Mouse (Mus musculus): ENCODE measurements around the gene Tmub1. TPM values are rescaled to one million over a fixed set of nuclear protein-coding genes. Genes with fewer than 3 reads are reported as not detected.
"Not testable (repeated sequence)": the region's sequence is repeated elsewhere in the genome, so short reads cannot be mapped to it uniquely, and the experiment has no call there.

Tmub1 gene
- polyA plus RNA-seq, 1 experiment from 2014 or later = 54.4 TPM

DNA sequence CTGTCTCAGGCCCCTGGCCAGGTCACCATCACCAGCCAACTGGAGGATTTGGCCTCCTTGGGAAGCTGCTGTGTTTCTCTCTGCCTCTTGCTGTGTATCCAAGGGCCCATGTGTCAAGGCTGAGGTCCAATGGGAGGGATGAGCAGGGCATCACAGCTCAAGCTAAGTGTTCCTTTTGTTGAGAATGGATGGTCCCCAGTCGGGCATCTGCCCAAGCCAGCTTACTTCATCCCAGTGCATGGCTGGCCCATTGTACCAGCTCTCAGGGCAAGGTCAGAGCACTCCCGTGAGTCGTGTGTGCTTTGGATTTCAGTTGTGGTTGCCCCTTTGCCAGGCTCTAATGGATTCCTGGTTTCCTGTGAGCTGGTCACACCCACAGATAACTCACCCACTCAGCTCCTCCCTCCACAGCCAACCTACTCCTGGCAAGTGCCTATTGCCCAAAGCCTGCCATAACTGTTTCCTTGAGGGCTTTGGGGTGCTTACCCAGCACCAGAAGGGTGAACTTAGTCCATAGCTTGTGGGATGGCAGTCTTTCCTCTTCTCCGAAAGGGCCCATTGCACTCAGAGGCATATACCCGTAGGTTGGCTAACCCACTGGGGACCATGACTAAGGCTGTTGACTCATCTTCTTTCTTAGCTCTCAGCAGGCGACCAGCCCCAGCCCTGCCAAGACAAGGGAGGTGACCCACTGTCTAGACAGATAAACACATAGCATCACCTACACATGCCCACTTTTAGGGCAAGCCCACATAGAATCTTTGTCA is 42.9 kb downstream of the Tmub1 start:
- Histone ChIP-seq H3K4me1 (replicated peaks; ENCODE audit: control insufficient read depth, insufficient read depth, low read length) (no peaks in the 10 kb centered on the region), H3K4me3 (replicated peaks; ENCODE audit: low read length) (no peak overlapping the region), H3K27ac (no peak overlapping the region), H3K36me3 (replicated peaks; ENCODE audit: control insufficient read depth, insufficient read depth) (peaks cover 55% of the 10 kb centered on the region), H3K9ac (no peak overlapping the region), H3K27me3 (ENCODE audit: control insufficient read depth, insufficient read depth, low read length) (no peaks in the 10 kb centered on the region), H3K4me2 (replicated peaks) (no peak overlapping the region), H3K9me3 (ENCODE audit: control insufficient read depth, low read length) (no peaks in the 10 kb centered on the region)
- 78% methylated on average over 6 of the region's 6 CpGs for WGBS
- DNase-seq (ENCODE audit: low spot score) = no peak
- ATAC-seq (ENCODE audit: low FRiP score) = no peak

DNA sequence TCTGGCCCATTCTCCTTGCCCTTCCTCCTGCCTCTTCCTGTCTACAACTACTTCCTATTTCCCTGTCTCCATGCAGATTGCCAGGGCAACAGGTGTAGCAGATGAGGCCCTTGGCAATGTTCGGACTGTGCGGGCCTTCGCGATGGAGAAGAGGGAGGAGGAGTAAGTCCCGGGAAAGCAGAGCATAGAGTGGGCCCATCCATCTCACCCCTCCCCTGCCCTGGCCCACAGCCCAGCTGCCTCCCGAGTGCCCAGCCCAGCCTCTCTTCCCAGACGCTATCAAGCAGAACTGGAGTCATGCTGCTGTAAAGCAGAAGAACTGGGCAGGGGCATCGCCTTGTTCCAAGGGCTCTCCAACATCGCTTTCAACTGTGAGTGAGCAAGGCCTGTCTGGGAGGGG is 45.7 kb downstream of the Tmub1 start:
- H3K4me3 ChIP-seq (replicated peaks; ENCODE audit: low read length) = no peak overlapping the region
- H3K36me3 ChIP-seq (replicated peaks; ENCODE audit: control insufficient read depth, insufficient read depth) = peaks cover 43% of the 10 kb centered on the region
- DNase-seq (ENCODE audit: low spot score) = peak; percentile 37
- no peaks in the 10 kb centered on the region for H3K27me3 ChIP-seq (ENCODE audit: control insufficient read depth, insufficient read depth, low read length)
- no peaks in the 10 kb centered on the region for H3K4me1 ChIP-seq (replicated peaks; ENCODE audit: control insufficient read depth, insufficient read depth, low read length)
- ATAC-seq (ENCODE audit: low FRiP score) = peak; percentile 58; the same call in 1 of the 2 replicates
- 64% methylated on average over 9 of the region's 9 CpGs for WGBS
- no peaks in the 10 kb centered on the region for H3K9me3 ChIP-seq (ENCODE audit: control insufficient read depth, low read length)
- H3K9ac ChIP-seq = no peak overlapping the region
- H3K4me2 ChIP-seq (replicated peaks) = no peak overlapping the region
- no peak overlapping the region for H3K27ac ChIP-seq

DNA sequence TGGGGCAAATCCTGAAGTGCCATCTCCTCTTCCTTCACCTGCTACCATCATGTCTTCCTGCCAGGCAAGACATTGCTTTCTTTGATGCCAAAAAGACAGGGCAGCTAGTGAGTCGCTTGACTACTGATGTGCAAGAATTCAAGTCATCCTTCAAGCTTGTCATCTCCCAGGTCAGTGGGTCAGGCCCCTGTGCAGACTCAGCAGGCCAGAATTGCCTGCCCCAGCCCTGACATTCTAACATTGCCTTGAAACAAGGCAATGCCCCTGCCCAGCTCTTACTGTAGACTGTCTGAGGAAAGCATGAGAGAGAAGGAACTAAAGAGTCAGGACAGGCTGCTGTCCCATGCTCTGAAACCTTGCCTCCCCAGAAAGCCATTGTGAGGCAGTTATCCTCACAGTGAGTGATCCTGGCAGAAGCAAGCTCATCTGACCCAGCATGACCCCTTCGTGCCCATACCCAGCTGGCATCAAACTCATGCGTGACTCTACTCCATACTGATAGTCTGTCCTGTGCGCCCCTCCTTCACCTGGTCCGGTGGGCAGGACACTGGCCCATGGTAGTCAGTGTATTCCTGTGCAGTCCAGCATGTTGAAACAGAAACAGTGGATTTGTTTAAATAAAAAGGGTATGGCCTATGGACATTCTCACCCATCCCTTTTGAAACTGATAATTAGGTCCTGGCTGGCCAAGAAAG is 46.6 kb downstream of the Tmub1 start:
- H3K27ac ChIP-seq = no peak overlapping the region
- H3K9me3 ChIP-seq (ENCODE audit: control insufficient read depth, low read length) = no peaks in the 10 kb centered on the region
- WGBS = 89% methylated on average over 5 of the region's 5 CpGs
- peaks cover 37% of the 10 kb centered on the region for H3K36me3 ChIP-seq (replicated peaks; ENCODE audit: control insufficient read depth, insufficient read depth)
- H3K4me1 ChIP-seq (replicated peaks; ENCODE audit: control insufficient read depth, insufficient read depth, low read length) = no peaks in the 10 kb centered on the region
- ATAC-seq (ENCODE audit: low FRiP score) = no peak
- H3K9ac ChIP-seq = no peak overlapping the region
- no peaks in the 10 kb centered on the region for H3K27me3 ChIP-seq (ENCODE audit: control insufficient read depth, insufficient read depth, low read length)
- no peak overlapping the region for H3K4me3 ChIP-seq (replicated peaks; ENCODE audit: low read length)
- no peak overlapping the region for H3K4me2 ChIP-seq (replicated peaks)
- DNase-seq (ENCODE audit: low spot score) = no peak

DNA sequence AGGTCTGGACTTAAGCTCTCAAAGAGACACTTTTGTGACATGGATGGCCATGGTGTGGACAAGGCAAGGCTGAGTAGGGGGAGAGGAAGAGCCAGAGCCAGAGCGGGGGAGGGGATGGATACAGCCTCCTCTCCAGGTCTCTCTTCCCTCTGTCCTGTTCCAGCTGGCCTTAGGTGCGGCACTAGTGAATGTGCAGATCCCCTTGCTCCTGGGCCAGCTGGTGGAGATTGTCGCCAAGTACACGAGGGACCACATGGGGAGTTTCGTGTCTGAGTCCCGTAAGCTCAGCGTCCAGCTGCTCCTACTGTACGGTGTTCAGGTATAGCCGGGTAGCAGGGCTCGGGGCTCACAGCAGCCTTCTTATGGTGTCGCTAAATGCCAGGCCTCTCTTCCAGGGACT is 47.3 kb downstream of the Tmub1 start:
- Histone ChIP-seq H3K4me1 (replicated peaks; ENCODE audit: control insufficient read depth, insufficient read depth, low read length) (peaks cover under 1% of the 10 kb centered on the region; the same call in 1 of the 2 replicates), H3K9ac (no peak overlapping the region), H3K27ac (no peak overlapping the region), H3K36me3 (replicated peaks; ENCODE audit: control insufficient read depth, insufficient read depth) (peaks cover 37% of the 10 kb centered on the region), H3K4me2 (replicated peaks) (no peak overlapping the region), H3K9me3 (ENCODE audit: control insufficient read depth, low read length) (no peaks in the 10 kb centered on the region), H3K4me3 (replicated peaks; ENCODE audit: low read length) (no peak overlapping the region), H3K27me3 (ENCODE audit: control insufficient read depth, insufficient read depth, low read length) (no peaks in the 10 kb centered on the region)
- ATAC-seq (ENCODE audit: low FRiP score) (no peak), DNase-seq (ENCODE audit: low spot score) (no peak)
- 82% methylated on average over 11 of the region's 11 CpGs for WGBS

DNA sequence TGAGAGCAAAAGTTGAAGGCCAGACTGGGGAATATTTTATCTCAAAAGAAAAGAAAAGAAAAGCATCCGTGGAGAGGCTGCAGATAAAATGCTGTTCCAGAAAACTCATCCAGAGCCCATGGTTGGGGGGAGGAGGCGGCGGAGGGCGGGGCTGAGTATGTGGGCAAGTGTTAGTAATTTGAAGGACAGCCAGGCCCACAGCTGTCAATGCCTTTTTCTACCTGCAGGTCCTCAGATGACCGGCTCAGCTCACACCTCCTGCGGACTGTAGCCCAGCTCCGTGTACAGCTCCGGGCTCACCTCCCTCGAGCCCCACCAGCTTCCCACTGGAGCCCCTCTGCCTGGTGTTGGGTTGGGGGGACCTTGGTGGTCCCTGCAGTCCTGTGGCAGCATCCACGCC is 48.0 kb downstream of the Tmub1 start:
- H3K4me3 ChIP-seq (replicated peaks; ENCODE audit: low read length) = no peak overlapping the region
- no peaks in the 10 kb centered on the region for H3K9me3 ChIP-seq (ENCODE audit: control insufficient read depth, low read length)
- 90% methylated on average over 10 of the region's 10 CpGs for WGBS
- no peak for DNase-seq (ENCODE audit: low spot score)
- no peaks in the 10 kb centered on the region for H3K27me3 ChIP-seq (ENCODE audit: control insufficient read depth, insufficient read depth, low read length)
- no peak overlapping the region for H3K4me2 ChIP-seq (replicated peaks)
- H3K9ac ChIP-seq = no peak overlapping the region
- no peak for ATAC-seq (ENCODE audit: low FRiP score)
- H3K4me1 ChIP-seq (replicated peaks; ENCODE audit: control insufficient read depth, insufficient read depth, low read length) = peaks cover 7% of the 10 kb centered on the region; the same call in 1 of the 2 replicates
- H3K36me3 ChIP-seq (replicated peaks; ENCODE audit: control insufficient read depth, insufficient read depth) = peaks cover 35% of the 10 kb centered on the region
- H3K27ac ChIP-seq = no peak overlapping the region

DNA sequence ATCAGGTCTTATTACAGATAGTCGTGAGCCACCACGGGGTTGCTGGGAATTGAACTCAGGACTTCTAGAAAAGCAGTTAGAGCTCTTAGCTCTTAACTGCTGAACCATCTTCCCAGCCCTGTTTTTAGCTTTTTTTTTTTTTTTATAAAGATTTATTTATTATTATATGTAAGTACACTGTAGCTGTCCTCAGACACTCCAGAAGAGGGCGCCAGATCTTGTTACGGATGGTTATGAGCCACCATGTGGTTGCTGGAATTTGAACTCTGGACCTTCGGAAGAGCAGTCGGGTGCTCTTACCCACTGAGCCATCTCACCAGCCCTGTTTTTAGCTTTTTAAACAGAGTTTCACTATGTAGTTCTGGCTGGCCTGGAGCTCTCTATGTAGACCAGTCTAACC is 51.4 kb downstream of the Tmub1 start:
- not testable (repeated sequence) for ATAC-seq (ENCODE audit: low FRiP score); H3K4me2 ChIP-seq (replicated peaks); H3K27me3 ChIP-seq (ENCODE audit: control insufficient read depth, insufficient read depth, low read length); DNase-seq (ENCODE audit: low spot score); H3K4me1 ChIP-seq (replicated peaks; ENCODE audit: control insufficient read depth, insufficient read depth, low read length); H3K9me3 ChIP-seq (ENCODE audit: control insufficient read depth, low read length); H3K27ac ChIP-seq; H3K9ac ChIP-seq; H3K4me3 ChIP-seq (replicated peaks; ENCODE audit: low read length)
- H3K36me3 ChIP-seq (replicated peaks; ENCODE audit: control insufficient read depth, insufficient read depth) = peaks cover 11% of the 10 kb centered on the region; the same call in 1 of the 2 replicates
- WGBS = 89% methylated on average over 6 of the region's 6 CpGs

Other genes starting within 250 kb of the Tmub1 start
- gene Kcnh2, start 96.2 kb downstream of the Tmub1 start, polyA plus RNA-seq (2014; fragmentation: Nextera tagmentation; extraction: Ambion mirVana) = 13.9 and 15.1 TPM in 2 replicates
- 8.6 and 10.6 TPM in 2 replicates for gene Nos3, start 83.0 kb downstream of the Tmub1 start, polyA plus RNA-seq (2014; fragmentation: Nextera tagmentation; extraction: Ambion mirVana)
- gene Atg9b, start 55.7 kb downstream of the Tmub1 start, polyA plus RNA-seq (2014; fragmentation: Nextera tagmentation; extraction: Ambion mirVana) = 1.6 and 2.4 TPM in 2 replicates
- gene Abcb8, start 54.2 kb downstream of the Tmub1 start, polyA plus RNA-seq (2014; fragmentation: Nextera tagmentation; extraction: Ambion mirVana) = 42.0 and 45.6 TPM in 2 replicates
- gene Asic3, start 34.5 kb downstream of the Tmub1 start, polyA plus RNA-seq (2014; fragmentation: Nextera tagmentation; extraction: Ambion mirVana) = 0.35 and 0.80 TPM in 2 replicates
- 115 and 123 TPM in 2 replicates for gene Cdk5, start 24.3 kb downstream of the Tmub1 start, polyA plus RNA-seq (2014; fragmentation: Nextera tagmentation; extraction: Ambion mirVana)
- gene Slc4a2, start 24.0 kb downstream of the Tmub1 start, polyA plus RNA-seq (2014; fragmentation: Nextera tagmentation; extraction: Ambion mirVana) = 21.1 and 23.6 TPM in 2 replicates
- gene Fastk, start 2.6 kb downstream of the Tmub1 start, polyA plus RNA-seq (2014; fragmentation: Nextera tagmentation; extraction: Ambion mirVana) = 92.8 and 92.9 TPM in 2 replicates
- 66.3 and 73.1 TPM in 2 replicates for gene Agap3, start 4.3 kb upstream of the Tmub1 start, polyA plus RNA-seq (2014; fragmentation: Nextera tagmentation; extraction: Ambion mirVana)
- 3.3 and 4.9 TPM in 2 replicates for gene Gbx1, start 79.3 kb upstream of the Tmub1 start, polyA plus RNA-seq (2014; fragmentation: Nextera tagmentation; extraction: Ambion mirVana)
- 0.22 and 0.23 TPM in 2 replicates for gene Asb10, start 93.1 kb upstream of the Tmub1 start, polyA plus RNA-seq (2014; fragmentation: Nextera tagmentation; extraction: Ambion mirVana)
- 0.10 and 0.19 TPM in 2 replicates for gene 4931409K22Rik, start 109.0 kb upstream of the Tmub1 start, polyA plus RNA-seq (2014; fragmentation: Nextera tagmentation; extraction: Ambion mirVana)
- gene Abcf2, start 129.6 kb upstream of the Tmub1 start, polyA plus RNA-seq (2014; fragmentation: Nextera tagmentation; extraction: Ambion mirVana) = 72.3 and 87.2 TPM in 2 replicates
- gene Chpf2, start 138.9 kb upstream of the Tmub1 start, polyA plus RNA-seq (2014; fragmentation: Nextera tagmentation; extraction: Ambion mirVana) = 14.0 and 14.4 TPM in 2 replicates
- gene Smarcd3, start 176.6 kb upstream of the Tmub1 start, polyA plus RNA-seq (2014; fragmentation: Nextera tagmentation; extraction: Ambion mirVana) = 149 and 171 TPM in 2 replicates
- 48.5 and 51.7 TPM in 2 replicates for gene Nub1, start 237.7 kb upstream of the Tmub1 start, polyA plus RNA-seq (2014; fragmentation: Nextera tagmentation; extraction: Ambion mirVana)

All from hindbrain, embryonic 14.5 days (tissue).